Mouse (Mus musculus) layer of hippocampus, adult 9-10 months (tissue): ENCODE data around the gene Cyp4f16.
A peak's percentile ranks its signal among the peaks of the same experiment; 100 is the strongest.
"Not testable (repeated sequence)": the region's sequence is repeated elsewhere in the genome, so short reads cannot be mapped to it uniquely, and the experiment has no call there.

Experiments used
- DNase-seq: peaks from one replicate; pipeline ENCODE4 v3.0.0; 2022; ENCODE audit warnings: low spot score

The Cyp4f16 gene

GRCm38 (mm10) chr17:32550900-32551770 lies 14.8 kb downstream of the Cyp4f16 start:
- DNase-seq, result peak; percentile 90

GRCm38 (mm10) chr17:32553016-32553415 lies 16.7 kb downstream of the Cyp4f16 start:
- DNase-seq, result not testable (repeated sequence)

- DNase-seq, result not testable (repeated sequence)
Observed at GRCm38 (mm10) chr17:32554368-32554767, 18.0 kb downstream of the Cyp4f16 start.

- DNase-seq, result not testable (repeated sequence)
Observed at GRCm38 (mm10) chr17:32563301-32563700, 26.9 kb downstream of the Cyp4f16 start.

GRCm38 (mm10) chr17:32573286-32573685 lies 36.9 kb downstream of the Cyp4f16 start:
- DNase-seq, result not testable (repeated sequence)

GRCm38 (mm10) chr17:32577496-32578186 lies 41.3 kb downstream of the Cyp4f16 start:
- DNase-seq, result no peak

GRCm38 (mm10) chr17:32596494-32596893 lies 60.1 kb downstream of the Cyp4f16 start:
- no peak for DNase-seq
